Mouse (Mus musculus): Measurements from ENCODE around the gene Srpk3.

DNA sequence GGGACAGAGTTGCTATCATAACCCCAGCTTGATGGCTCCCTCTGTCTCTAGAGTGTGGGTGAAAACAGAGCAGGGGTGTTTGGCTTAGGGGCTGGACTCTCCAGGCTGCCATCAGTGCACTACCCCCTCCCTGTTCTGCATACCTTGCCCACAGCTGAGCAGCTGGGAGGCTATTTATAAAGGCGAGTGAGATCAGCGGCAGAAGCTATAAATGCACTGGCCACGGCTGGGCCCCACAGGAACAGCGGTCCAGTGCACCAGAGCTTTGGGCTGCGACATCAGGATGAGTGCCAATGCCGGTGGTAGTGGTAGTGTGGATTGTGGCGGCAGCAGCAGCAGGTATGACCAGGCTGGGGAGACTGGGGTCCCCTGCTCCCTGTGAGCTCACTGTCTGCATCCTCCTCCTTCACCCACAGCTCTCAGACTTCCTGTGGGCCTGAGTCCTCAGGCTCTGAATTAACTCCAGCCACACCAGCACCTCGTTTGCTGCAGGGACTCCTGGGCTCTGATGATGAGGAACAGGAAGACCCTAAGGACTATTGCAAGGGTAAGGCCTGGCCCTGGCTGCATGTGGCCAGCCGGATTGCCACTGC is at the start of gene Srpk3:
- no peak for TF ChIP-seq CTCF (IDR thresholded peaks at IDR 0.05; ENCODE audit: low read depth, low read length)
- TF ChIP-seq EP300 (IDR thresholded peaks at IDR 0.05; ENCODE audit: insufficient read depth, low read depth, low read length) = no peak
- no peak for TF ChIP-seq POLR2A (IDR thresholded peaks at IDR 0.05; ENCODE audit: insufficient read depth, low read length)

Measured in ES-Bruce4 (cell line).